Mouse (Mus musculus) limb, embryonic 11.5 days (tissue): ENCODE measurements around the gene Lpar3. TPM values are rescaled to one million over a fixed set of nuclear protein-coding genes. Genes with fewer than 3 reads are reported as not detected.

Experiments
- ATAC-seq: fragments of 200-750 bp; cut with Nextera tagmentation; 2 replicates; pipeline ENCODE4 v1.8.0; 2017; ENCODE audit warnings: low read depth; ENCODE audit not compliant: insufficient number of reproducible peaks, low FRiP score, low TSS enrichment
- DNase-seq: peaks from one replicate; pipeline ENCODE4 v3.0.0-alpha.2; 2015; ENCODE audit warnings: low spot score
- H3K27ac ChIP-seq: fragments of 300-500 bp; sonication (generic); replicated peaks from 2 replicates; pipeline ENCODE4 v1.5.1; 2014; ENCODE audit warnings: low read depth, mild to moderate bottlenecking, low read length
- H3K27me3 ChIP-seq: fragments of 300-500 bp; sonication (generic); 2 replicates; pipeline ENCODE4 v1.6.1; 2014; ENCODE audit warnings: mild to moderate bottlenecking, low read length, mixed read lengths; ENCODE audit not compliant: control insufficient read depth, insufficient read depth
- H3K36me3 ChIP-seq: fragments of 300-500 bp; sonication (generic); 2 replicates; pipeline ENCODE4 v1.6.1; 2014; ENCODE audit warnings: mild to moderate bottlenecking, low read length, moderate library complexity, mixed read lengths; ENCODE audit not compliant: control insufficient read depth, insufficient read depth
- H3K4me1 ChIP-seq: fragments of 300-500 bp; sonication (generic); 2 replicates; pipeline ENCODE4 v1.6.1; 2014; ENCODE audit warnings: low read length, mixed read lengths; ENCODE audit not compliant: control insufficient read depth, insufficient read depth
- H3K4me2 ChIP-seq: fragments of 300-500 bp; sonication (generic); 2 replicates; pipeline ENCODE4 v1.6.1; 2014; ENCODE audit warnings: low read depth, mild to moderate bottlenecking, moderate library complexity; ENCODE audit not compliant: severe bottlenecking
- H3K4me3 ChIP-seq: fragments of 300-500 bp; sonication (generic); 2 replicates; pipeline ENCODE4 v1.5.1; 2014; ENCODE audit warnings: low read depth, low read length
- H3K9ac ChIP-seq: fragments of 300-500 bp; sonication (generic); 2 replicates; pipeline ENCODE4 v1.6.1; 2014; ENCODE audit warnings: mild to moderate bottlenecking, low read length
- H3K9me3 ChIP-seq: fragments of 300-500 bp; sonication (generic); 2 replicates; pipeline ENCODE4 v1.6.1; 2016; ENCODE audit warnings: low read length; ENCODE audit not compliant: control insufficient read depth
- WGBS: fragments of 180-500 bp; shearing (Covaris S2); extraction: QIAGEN DNeasy Blood & Tissue Kit; methylation state at CpG from one replicate; pipeline ENCODE4 v1.1.7; 2014; 5-methylcytosine and 5-hydroxymethylcytosine counted together
- polyA plus RNA-seq: library from polyadenylated mRNA; unstranded; fragments of >200 nt; fragmentation: Nextera tagmentation; extraction: Ambion mirVana; gene quantifications from 2 replicates; pipeline ENCODE4 v1.2.1, GENCODE M21; 2014

Gene Lpar3
- polyA plus RNA-seq, 1 experiment from 2014 or later: 0.51 TPM

- no peaks in the 10 kb centered on the region for H3K36me3 ChIP-seq
- H3K27ac ChIP-seq: no peak overlapping the region
- no peak overlapping the region for H3K4me3 ChIP-seq
- H3K27me3 ChIP-seq: no peaks in the 10 kb centered on the region
- no peak overlapping the region for H3K9ac ChIP-seq
- no peak overlapping the region for H3K4me2 ChIP-seq
- DNase-seq: no peak
- no peaks in the 10 kb centered on the region for H3K9me3 ChIP-seq
- WGBS: 65% methylated on average over 10 of the region's 10 CpGs
- no peak for ATAC-seq
- H3K4me1 ChIP-seq: 0 out of 2 replicates have a peak, but pooled peaks cover 3% of the 10 kb centered on the region
Observed at GRCm38 (mm10) chr3:146257483-146258122, 36.8 kb downstream of the Lpar3 start.

- 91% methylated on average over 9 of the region's 9 CpGs for WGBS
- no peaks in the 10 kb centered on the region for H3K27me3 ChIP-seq
- no peak for ATAC-seq
- H3K9me3 ChIP-seq: no peaks in the 10 kb centered on the region
- H3K9ac ChIP-seq: no peak overlapping the region
- no peaks in the 10 kb centered on the region for H3K36me3 ChIP-seq
- H3K27ac ChIP-seq: no peak overlapping the region
- no peak for DNase-seq
- 0 out of 2 replicates have a peak, but pooled peaks cover 3% of the 10 kb centered on the region for H3K4me1 ChIP-seq
- H3K4me3 ChIP-seq: no peak overlapping the region
- no peak overlapping the region for H3K4me2 ChIP-seq
Observed at GRCm38 (mm10) chr3:146260203-146260602, 39.4 kb downstream of the Lpar3 start.

- H3K27me3 ChIP-seq: no peaks in the 10 kb centered on the region
- no peaks in the 10 kb centered on the region for H3K9me3 ChIP-seq
- no peak overlapping the region for H3K9ac ChIP-seq
- H3K4me2 ChIP-seq: no peak overlapping the region
- no peak overlapping the region for H3K27ac ChIP-seq
- H3K4me1 ChIP-seq: 0 out of 2 replicates have a peak, but pooled peaks cover 3% of the 10 kb centered on the region
- no peak overlapping the region for H3K4me3 ChIP-seq
- no peaks in the 10 kb centered on the region for H3K36me3 ChIP-seq
- DNase-seq (no peak), ATAC-seq (no peak)
- 73% methylated on average over 11 of the region's 11 CpGs for WGBS
Observed at GRCm38 (mm10) chr3:146260845-146261244, 40.1 kb downstream of the Lpar3 start.

- no peak for DNase-seq
- Histone ChIP-seq H3K9ac (no peak overlapping the region), H3K36me3 (no peaks in the 10 kb centered on the region), H3K4me1 (0 out of 2 replicates have a peak, but pooled peaks cover under 1% of the 10 kb centered on the region), H3K27me3 (no peaks in the 10 kb centered on the region), H3K4me3 (no peak overlapping the region), H3K9me3 (no peaks in the 10 kb centered on the region), H3K27ac (no peak overlapping the region), H3K4me2 (no peak overlapping the region)
- ATAC-seq: no peak
- 47% methylated on average over 1 of the region's 1 CpGs for WGBS
Observed at GRCm38 (mm10) chr3:146262536-146262935, 41.8 kb downstream of the Lpar3 start.

- H3K36me3 ChIP-seq: no peaks in the 10 kb centered on the region
- no peak overlapping the region for H3K4me3 ChIP-seq
- no peaks in the 10 kb centered on the region for H3K27me3 ChIP-seq
- WGBS: 83% methylated on average over 10 of the region's 10 CpGs
- H3K9me3 ChIP-seq: no peaks in the 10 kb centered on the region
- H3K4me2 ChIP-seq: no peak overlapping the region
- H3K27ac ChIP-seq: no peak overlapping the region
- no peaks in the 10 kb centered on the region for H3K4me1 ChIP-seq
- H3K9ac ChIP-seq: no peak overlapping the region
- ATAC-seq (no peak), DNase-seq (no peak)
Observed at GRCm38 (mm10) chr3:146264146-146264545, 43.4 kb downstream of the Lpar3 start.

GRCm38 (mm10) chr3:146265545-146266130 lies 44.9 kb downstream of the Lpar3 start:
- H3K9me3 ChIP-seq: no peaks in the 10 kb centered on the region
- no peak overlapping the region for H3K4me3 ChIP-seq
- DNase-seq (no peak), ATAC-seq (no peak)
- no peaks in the 10 kb centered on the region for H3K27me3 ChIP-seq
- H3K27ac ChIP-seq: no peak overlapping the region
- no peak overlapping the region for H3K4me2 ChIP-seq
- WGBS: 81% methylated on average over 12 of the region's 12 CpGs
- H3K36me3 ChIP-seq: no peaks in the 10 kb centered on the region
- no peak overlapping the region for H3K9ac ChIP-seq
- no peaks in the 10 kb centered on the region for H3K4me1 ChIP-seq

- Histone ChIP-seq H3K9me3 (no peaks in the 10 kb centered on the region), H3K4me3 (no peak overlapping the region), H3K4me1 (peaks cover 2% of the 10 kb centered on the region; the same call in 1 of the 2 replicates), H3K36me3 (no peaks in the 10 kb centered on the region), H3K9ac (no peak overlapping the region), H3K27ac (no peak overlapping the region), H3K27me3 (no peaks in the 10 kb centered on the region), H3K4me2 (no peak overlapping the region)
- ATAC-seq (no peak), DNase-seq (no peak)
- 85% methylated on average over 14 of the region's 14 CpGs for WGBS
Observed at GRCm38 (mm10) chr3:146268024-146268801, 47.5 kb downstream of the Lpar3 start.

- no peak for DNase-seq
- ATAC-seq: no peak
- Histone ChIP-seq H3K4me2 (no peak overlapping the region), H3K36me3 (no peaks in the 10 kb centered on the region), H3K9ac (no peak overlapping the region), H3K4me1 (peaks cover 4% of the 10 kb centered on the region; the same call in 1 of the 2 replicates), H3K27ac (no peak overlapping the region), H3K4me3 (no peak overlapping the region), H3K9me3 (no peaks in the 10 kb centered on the region), H3K27me3 (no peaks in the 10 kb centered on the region)
- WGBS: 53% methylated on average over 5 of the region's 5 CpGs
Observed at GRCm38 (mm10) chr3:146274503-146274902, 53.7 kb downstream of the Lpar3 start.
